In genomic region chr2:105132933-105133795, GRCm38 (mm10) we compare ENCODE assay signal across 13 mouse cellular contexts. TPM values are rescaled to one million over a fixed set of nuclear protein-coding genes. Genes with fewer than 3 reads are reported as not detected.
A peak's percentile ranks its signal among the peaks of the same experiment; 100 is the strongest.
DNase-seq lines count a peak whose midpoint lies in the region; ATAC-seq lines count a peak whose summit lies in the region.
"Had no signal": no experiment of that assay in that cellular context is flagged by ENCODE, and none has a peak within 500 bp of the region (broad histone marks: within the 10 kb centered on the region; RNA-seq: fewer than 3 reads in every experiment).

No protein-coding gene starts in this region.

- peak overlapping the region; percentile 42 for H3K27ac ChIP-seq in heart, embryonic 15.5 days
- no peak overlapping the region for H3K27ac ChIP-seq in embryonic facial prominence, embryonic 14.5 days (replicated peaks; ENCODE audit: low read depth, low read length)
- peak overlapping the region; percentile 44; the same call in 1 of the 2 replicates for H3K27ac ChIP-seq in stomach, embryonic 14.5 days (ENCODE audit: low read length)
- H3K27ac ChIP-seq: limb, embryonic 15.5 days had no signal

- H3K36me3 ChIP-seq in heart, embryonic 15.5 days: no peaks in the 10 kb centered on the region
- no peaks in the 10 kb centered on the region for H3K36me3 ChIP-seq in megakaryocyte, embryonic 14.5 days (replicated peaks; ENCODE audit: low read length)
- no peaks in the 10 kb centered on the region for H3K36me3 ChIP-seq in embryonic facial prominence, embryonic 14.5 days (ENCODE audit: control insufficient read depth, insufficient read depth, low read length)
- no peaks in the 10 kb centered on the region for H3K36me3 ChIP-seq in stomach, embryonic 14.5 days (ENCODE audit: control insufficient read depth, insufficient read depth, low read length)
- H3K36me3 ChIP-seq: limb, embryonic 15.5 days had no signal

- H3K4me3 ChIP-seq in heart, embryonic 15.5 days: peak overlapping the region; percentile 10; the same call in 1 of the 2 replicates
- peak overlapping the region; percentile 50 for H3K4me3 ChIP-seq in megakaryocyte, embryonic 14.5 days (replicated peaks)
- no peak overlapping the region for H3K4me3 ChIP-seq in embryonic facial prominence, embryonic 14.5 days (ENCODE audit: low read depth, low read length)
- peak overlapping the region; percentile 9; the same call in 1 of the 2 replicates for H3K4me3 ChIP-seq in stomach, embryonic 14.5 days (ENCODE audit: low read depth, low read length)
- H3K4me3 ChIP-seq: limb, embryonic 15.5 days had no signal

- no peak for ATAC-seq in heart, embryonic 15.5 days (replicated peaks; ENCODE audit: insufficient number of reproducible peaks, insufficient read depth, low FRiP score, low read depth)
- ATAC-seq in megakaryocyte, adult 5-6 weeks (ENCODE audit: poor library complexity, severe bottlenecking): no peak
- ATAC-seq in embryonic facial prominence, embryonic 14.5 days (ENCODE audit: low read depth): 0 out of 2 replicates have a peak, but pooled peaks have one; percentile 42
- ATAC-seq in stomach, embryonic 14.5 days (ENCODE audit: insufficient number of reproducible peaks, insufficient read depth, low FRiP score, low read depth): no peak

- no peaks in the 10 kb centered on the region for H3K9me3 ChIP-seq in heart, embryonic 15.5 days (replicated peaks)
- peaks cover 17% of the 10 kb centered on the region for H3K9me3 ChIP-seq in megakaryocyte, embryonic 14.5 days
- H3K9me3 ChIP-seq in embryonic facial prominence, embryonic 14.5 days (ENCODE audit: control insufficient read depth, low read length): no peaks in the 10 kb centered on the region
- no peaks in the 10 kb centered on the region for H3K9me3 ChIP-seq in stomach, embryonic 14.5 days (ENCODE audit: control insufficient read depth, low read depth, low read length)
- H3K9me3 ChIP-seq: limb, embryonic 15.5 days had no signal

- peaks cover 88% of the 10 kb centered on the region for H3K27me3 ChIP-seq in heart, embryonic 15.5 days
- H3K27me3 ChIP-seq in megakaryocyte, embryonic 14.5 days (replicated peaks): peaks cover 94% of the 10 kb centered on the region
- peaks cover 98% of the 10 kb centered on the region for H3K27me3 ChIP-seq in embryonic facial prominence, embryonic 14.5 days (replicated peaks; ENCODE audit: control insufficient read depth, insufficient read depth, low read length)
- H3K27me3 ChIP-seq in stomach, embryonic 14.5 days (ENCODE audit: control insufficient read depth, insufficient read depth, low read length): peaks cover 57% of the 10 kb centered on the region

- H3K9ac ChIP-seq in heart, embryonic 15.5 days: no peak overlapping the region
- no peak overlapping the region for H3K9ac ChIP-seq in embryonic facial prominence, embryonic 14.5 days (ENCODE audit: low read depth, low read length)
- no peak overlapping the region; the same call in 1 of the 2 replicates for H3K9ac ChIP-seq in stomach, embryonic 14.5 days (replicated peaks; ENCODE audit: low read depth, low read length)
- H3K9ac ChIP-seq: limb, embryonic 15.5 days had no signal

- H3K4me2 ChIP-seq in heart, embryonic 15.5 days: peak overlapping the region; percentile 38; the same call in 1 of the 2 replicates
- H3K4me2 ChIP-seq in embryonic facial prominence, embryonic 14.5 days (ENCODE audit: low read depth, low read length): no peak overlapping the region
- no peak overlapping the region; the same call in 1 of the 2 replicates for H3K4me2 ChIP-seq in stomach, embryonic 14.5 days (replicated peaks; ENCODE audit: low read depth, low read length)
- H3K4me2 ChIP-seq: limb, embryonic 15.5 days had no signal

- H3K4me1 ChIP-seq in heart, embryonic 15.5 days (replicated peaks): peaks cover 29% of the 10 kb centered on the region
- peaks cover 21% of the 10 kb centered on the region for H3K4me1 ChIP-seq in megakaryocyte, embryonic 14.5 days
- no peaks in the 10 kb centered on the region for H3K4me1 ChIP-seq in embryonic facial prominence, embryonic 14.5 days (ENCODE audit: control insufficient read depth, insufficient read depth, low read length)
- 0 out of 2 replicates have a peak, but pooled peaks cover 3% of the 10 kb centered on the region for H3K4me1 ChIP-seq in stomach, embryonic 14.5 days (ENCODE audit: control insufficient read depth, insufficient read depth, low read length)

- no peak for DNase-seq in heart, postnatal 4 days
- no peak for DNase-seq in embryonic facial prominence, embryonic 14.5 days (ENCODE audit: low spot score)
- no peak for DNase-seq in cerebellum, adult 9-10 months
- no peak for DNase-seq in adrenal gland, adult 2 months
- DNase-seq: cerebellum, adult 2 months; thymus, postnatal 25 days had no signal

- 9% methylated on average over 43 of the region's 43 CpGs for WGBS in heart, embryonic 15.5 days
- 3% methylated on average over 43 of the region's 43 CpGs for WGBS in embryonic facial prominence, embryonic 14.5 days
- 8% methylated on average over 43 of the region's 43 CpGs for WGBS in stomach, embryonic 14.5 days

RNA-seq across cellular contexts. Expression of gene Wt1, which starts 6.8 kb away (rescaled TPM):
- polyA plus RNA-seq in heart, embryonic 15.5 days (2015; fragmentation: Nextera tagmentation; extraction: Ambion mirVana): 21.9 and 23.5 TPM in 2 replicates
- 10 to 100 TPM; 19.7 to 21.5 TPM for total RNA-seq in heart, postnatal 4 days (2021)
- not detected in 2 replicates for polyA plus RNA-seq in megakaryocyte, embryonic 14.5 days (2012; ENCODE audit: insufficient read depth, low replicate concordance)
- not detected in 2 replicates for total RNA-seq in megakaryocyte, adult 5-6 weeks (2015)
- not detected in 2 replicates for total RNA-seq in megakaryocyte, adult 5-6 weeks (2017)
- polyA plus RNA-seq in embryonic facial prominence, embryonic 14.5 days (2014; fragmentation: Nextera tagmentation; extraction: Ambion mirVana): 0.54 and 0.84 TPM in 2 replicates
- 18.6 and 23.9 TPM in 2 replicates for polyA plus RNA-seq in stomach, embryonic 14.5 days (2014; fragmentation: Nextera tagmentation; extraction: Ambion mirVana)
- 1 to 10 TPM; 2.6 to 3.8 TPM for total RNA-seq in adrenal gland, adult 2 months (2021)
- 5.2 and 6.6 TPM in 2 replicates for polyA plus RNA-seq in adrenal gland, adult 2 months (2012; rRNA removed)
- total RNA-seq: CH12.LX; monocyte, adult 5-6 weeks had no signal
- polyA plus RNA-seq: cerebellum, adult 2 months had no signal

RNA-seq across cellular contexts. Expression of gene Gm11060, which starts 41.3 kb away (rescaled TPM):
- polyA plus RNA-seq in heart, embryonic 15.5 days (2015; fragmentation: Nextera tagmentation; extraction: Ambion mirVana): not detected in 2 replicates
- total RNA-seq in heart, postnatal 4 days (2021): not detected
- not detected in 2 replicates for polyA plus RNA-seq in megakaryocyte, embryonic 14.5 days (2012; ENCODE audit: insufficient read depth, low replicate concordance)
- total RNA-seq in megakaryocyte, adult 5-6 weeks (2015): not detected in 2 replicates
- total RNA-seq in megakaryocyte, adult 5-6 weeks (2017): not detected in 2 replicates
- not detected in 2 replicates for polyA plus RNA-seq in embryonic facial prominence, embryonic 14.5 days (2014; fragmentation: Nextera tagmentation; extraction: Ambion mirVana)
- polyA plus RNA-seq in stomach, embryonic 14.5 days (2014; fragmentation: Nextera tagmentation; extraction: Ambion mirVana): not detected in 2 replicates
- total RNA-seq in adrenal gland, adult 2 months (2021): not detected
- polyA plus RNA-seq in adrenal gland, adult 2 months (2012; rRNA removed): not detected in 2 replicates
- total RNA-seq: CH12.LX; monocyte, adult 5-6 weeks had no signal
- polyA plus RNA-seq: cerebellum, adult 2 months; limb, embryonic 15.5 days had no signal
